Mouse (Mus musculus): Measurements from ENCODE around the gene Sp110.
"Not testable (repeated sequence)": the region's sequence is repeated elsewhere in the genome, so short reads cannot be mapped to it uniquely, and the experiment has no call there.

- not testable (repeated sequence) for TF ChIP-seq CTCF, POLR2A (IDR thresholded peaks at IDR 0.05; ENCODE audit: insufficient read depth, low read depth, low read length)
Observed at GRCm38 (mm10) chr1:85573554-85573953, 25.1 kb downstream of the Sp110 start.

Measured in olfactory bulb, adult 2 months (tissue).